Mouse (Mus musculus) hindbrain, postnatal 0 days (tissue): Measurements from ENCODE around the gene Six5. TPM values are rescaled to one million over a fixed set of nuclear protein-coding genes. Genes with fewer than 3 reads are reported as not detected.

Experiments
- ATAC-seq: fragments of 200-750 bp; cut with Nextera tagmentation; 2 replicates; pipeline ENCODE4 v1.8.0; 2017; ENCODE audit warnings: mild to moderate bottlenecking, moderate TSS enrichment, moderate library complexity
- DNase-seq: peaks from one replicate; pipeline ENCODE4 v3.0.0-alpha.2; 2015; ENCODE audit warnings: low spot score
- H3K27ac ChIP-seq: fragments of 300-500 bp; sonication (generic); 2 replicates; pipeline ENCODE4 v1.5.1; 2014; ENCODE audit warnings: mild to moderate bottlenecking
- H3K27me3 ChIP-seq: fragments of 300-500 bp; sonication (generic); 2 replicates; pipeline ENCODE4 v1.6.1; 2014; ENCODE audit warnings: low read length, mixed read lengths; ENCODE audit not compliant: insufficient read depth
- H3K36me3 ChIP-seq: fragments of 300-500 bp; sonication (generic); 2 replicates; pipeline ENCODE4 v1.6.1; 2014; ENCODE audit warnings: low read length, mixed read lengths; ENCODE audit not compliant: insufficient read depth
- H3K4me1 ChIP-seq: fragments of 300-500 bp; sonication (generic); 2 replicates; pipeline ENCODE4 v1.6.1; 2014; ENCODE audit warnings: antibody characterized with exemption, low read length, mixed read lengths; ENCODE audit not compliant: insufficient read depth
- H3K4me2 ChIP-seq: fragments of 300-500 bp; sonication (generic); 2 replicates; pipeline ENCODE4 v1.6.1; 2014; ENCODE audit warnings: low read depth, mild to moderate bottlenecking, low read length, moderate library complexity, mixed read lengths
- H3K4me3 ChIP-seq: fragments of 300-500 bp; sonication (generic); 2 replicates; pipeline ENCODE4 v1.5.1; 2014; ENCODE audit warnings: low read length
- H3K9ac ChIP-seq: fragments of 300-500 bp; sonication (generic); replicated peaks from 2 replicates; pipeline ENCODE4 v1.6.1; 2014; ENCODE audit warnings: mild to moderate bottlenecking, low read length, moderate library complexity, mixed read lengths
- H3K9me3 ChIP-seq: fragments of 300-500 bp; sonication (generic); 2 replicates; pipeline ENCODE4 v1.6.1; 2016; ENCODE audit warnings: low read length, mixed read lengths
- CTCF ChIP-seq: IDR thresholded peaks from 2 replicates; pipeline ENCODE4 v1.5.1; 2016; ENCODE audit warnings: antibody characterized with exemption, control low read depth, low read depth
- WGBS: fragments of 180-500 bp; shearing (Covaris S2); extraction: QIAGEN DNeasy Blood & Tissue Kit; methylation state at CpG from one replicate; pipeline ENCODE4 v1.1.7; 2014; 5-methylcytosine and 5-hydroxymethylcytosine counted together
- polyA plus RNA-seq: library from polyadenylated mRNA; unstranded; fragments of >200 nt; fragmentation: Nextera tagmentation; extraction: Ambion mirVana; gene quantifications from 2 replicates; pipeline ENCODE4 v1.2.1, GENCODE M21; 2015
- total RNA-seq: library from RNA; depleted of rRNA; stranded (reverse); fragments of >200 nt; gene quantifications from 2 replicates; pipeline ENCODE4 v1.2.3, GENCODE M21; 2014; rRNA removed

The Six5 gene
- total RNA-seq (10.3 and 12.1 TPM in 2 replicates), polyA plus RNA-seq (1.4 and 1.5 TPM in 2 replicates)

- no peak for ATAC-seq
These were observed at the start of gene Six5 for GRCm38 (mm10) chr7:19094471-19094825. TSS of gene Six5 (plus strand) at chr7:19094594.

GRCm38 (mm10) chr7:19044616-19045015, 49.8 kb upstream of the Six5 start:
- Histone ChIP-seq H3K9ac (no peak overlapping the region), H3K4me3 (no peak overlapping the region), H3K36me3 (peaks cover 86% of the 10 kb centered on the region), H3K27me3 (no peaks in the 10 kb centered on the region), H3K27ac (no peak overlapping the region), H3K9me3 (no peaks in the 10 kb centered on the region), H3K4me1 (no peaks in the 10 kb centered on the region), H3K4me2 (no peak overlapping the region)
- 96% methylated on average over 6 of the region's 6 CpGs for WGBS
- DNase-seq = no peak
- no peak for TF ChIP-seq CTCF
- no peak for ATAC-seq

More at GRCm38 (mm10) chr7:19094471-19094825, at the start of gene Six5:
- TF ChIP-seq CTCF = no peak
- H3K4me2 ChIP-seq = peak within 1 kb of the TSS; percentile 94
- no peaks in the 10 kb centered on the region for H3K9me3 ChIP-seq
- peaks cover 10% of the 10 kb centered on the region for H3K36me3 ChIP-seq
- H3K27ac ChIP-seq = peak within 1 kb of the TSS; percentile 86
- H3K27me3 ChIP-seq = peaks cover 5% of the 10 kb centered on the region; the same call in 1 of the 2 replicates
- DNase-seq = peak; percentile 48
- H3K4me1 ChIP-seq = 0 out of 2 replicates have a peak, but pooled peaks cover 4% of the 10 kb centered on the region
- 1% methylated on average over 20 of the region's 36 CpGs for WGBS
- peak within 1 kb of the TSS; percentile 49 for H3K4me3 ChIP-seq
- H3K9ac ChIP-seq = peak within 1 kb of the TSS; percentile 53

- H3K27me3 ChIP-seq = no peaks in the 10 kb centered on the region
- WGBS = 84% methylated on average over 11 of the region's 11 CpGs
- DNase-seq (peak; percentile 61), ATAC-seq (peak; percentile 44)
- peaks cover 78% of the 10 kb centered on the region for H3K36me3 ChIP-seq
- no peak overlapping the region for H3K4me2 ChIP-seq
- H3K27ac ChIP-seq = no peak overlapping the region
- no peaks in the 10 kb centered on the region for H3K9me3 ChIP-seq
- no peak overlapping the region for H3K4me3 ChIP-seq
- H3K4me1 ChIP-seq = no peaks in the 10 kb centered on the region
- 0 out of 2 replicates have a peak, but pooled peaks have one; percentile 8 for TF ChIP-seq CTCF
- no peak overlapping the region for H3K9ac ChIP-seq
These were observed 47.9 kb upstream of the Six5 start for GRCm38 (mm10) chr7:19046286-19047069.

- H3K4me1 ChIP-seq = no peaks in the 10 kb centered on the region
- TF ChIP-seq CTCF = no peak
- DNase-seq = no peak
- H3K27me3 ChIP-seq = no peaks in the 10 kb centered on the region
- H3K9ac ChIP-seq = no peak overlapping the region
- peaks cover 66% of the 10 kb centered on the region for H3K36me3 ChIP-seq
- H3K27ac ChIP-seq = no peak overlapping the region
- H3K4me3 ChIP-seq = no peak overlapping the region
- no peak for ATAC-seq
- no peaks in the 10 kb centered on the region for H3K9me3 ChIP-seq
- H3K4me2 ChIP-seq = no peak overlapping the region
- WGBS = 91% methylated on average over 14 of the region's 14 CpGs
These were observed 46.3 kb upstream of the Six5 start for GRCm38 (mm10) chr7:19048006-19048527.

GRCm38 (mm10) chr7:19049252-19049651, 45.1 kb upstream of the Six5 start:
- H3K4me2 ChIP-seq = no peak overlapping the region
- WGBS = 89% methylated on average over 5 of the region's 5 CpGs
- no peak for TF ChIP-seq CTCF
- no peak overlapping the region for H3K27ac ChIP-seq
- H3K27me3 ChIP-seq = no peaks in the 10 kb centered on the region
- no peaks in the 10 kb centered on the region for H3K4me1 ChIP-seq
- H3K36me3 ChIP-seq = peaks cover 55% of the 10 kb centered on the region
- no peak for DNase-seq
- H3K9me3 ChIP-seq = no peaks in the 10 kb centered on the region
- no peak overlapping the region for H3K4me3 ChIP-seq
- no peak for ATAC-seq
- H3K9ac ChIP-seq = no peak overlapping the region

GRCm38 (mm10) chr7:19050172-19050571, 44.2 kb upstream of the Six5 start:
- Histone ChIP-seq H3K36me3 (peaks cover 47% of the 10 kb centered on the region), H3K4me2 (no peak overlapping the region), H3K27me3 (no peaks in the 10 kb centered on the region), H3K9me3 (no peaks in the 10 kb centered on the region), H3K4me1 (no peaks in the 10 kb centered on the region), H3K27ac (no peak overlapping the region), H3K4me3 (no peak overlapping the region), H3K9ac (no peak overlapping the region)
- 66% methylated on average over 8 of the region's 8 CpGs for WGBS
- DNase-seq (no peak), ATAC-seq (no peak)
- no peak for TF ChIP-seq CTCF

GRCm38 (mm10) chr7:19051161-19051560, 43.2 kb upstream of the Six5 start:
- DNase-seq (no peak), ATAC-seq (no peak)
- H3K36me3 ChIP-seq = peaks cover 40% of the 10 kb centered on the region
- no peak for TF ChIP-seq CTCF
- H3K9ac ChIP-seq = no peak overlapping the region
- 72% methylated on average over 4 of the region's 4 CpGs for WGBS
- H3K4me1 ChIP-seq = no peaks in the 10 kb centered on the region
- H3K9me3 ChIP-seq = no peaks in the 10 kb centered on the region
- no peak overlapping the region for H3K27ac ChIP-seq
- no peak overlapping the region for H3K4me2 ChIP-seq
- no peaks in the 10 kb centered on the region for H3K27me3 ChIP-seq
- no peak overlapping the region for H3K4me3 ChIP-seq
